Mouse (Mus musculus): ENCODE data around the gene Camta1.

Camta1 gene

DNA sequence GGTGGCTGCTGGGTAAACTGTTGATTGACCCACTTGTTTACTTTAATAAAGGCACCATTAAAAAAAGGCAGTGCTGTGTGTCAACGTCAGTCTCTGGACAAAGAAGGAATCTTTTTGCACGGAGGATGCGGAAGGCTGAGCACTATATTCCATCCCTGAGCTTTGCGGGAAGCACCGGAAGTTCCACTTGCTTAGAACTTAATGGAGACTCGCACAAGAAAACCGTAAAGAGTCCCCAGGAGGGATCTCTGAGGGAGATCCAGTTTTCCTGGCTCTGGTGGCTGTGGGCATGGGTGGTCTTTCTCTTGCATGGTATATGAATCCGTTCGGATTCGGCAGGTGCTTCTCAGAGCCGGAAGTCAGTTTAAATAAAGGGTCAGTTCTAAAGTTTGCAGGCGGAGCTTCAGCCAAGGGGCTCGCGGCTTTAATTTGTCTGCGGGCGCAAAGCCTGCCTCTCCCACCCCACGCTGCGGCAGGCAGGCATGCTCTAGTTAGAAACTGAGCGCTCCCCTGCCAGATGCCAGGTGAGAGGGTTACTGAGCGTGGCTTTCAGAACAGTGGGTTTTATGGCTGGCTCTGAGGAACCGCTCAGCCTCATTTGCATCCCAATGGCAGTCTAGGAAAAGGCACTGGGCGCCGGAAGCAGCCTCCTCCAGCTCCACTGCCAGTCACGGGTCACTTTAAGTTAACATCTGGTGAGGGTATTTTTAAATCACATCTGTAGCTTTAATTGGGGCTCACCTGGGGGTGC, 474.8 kb downstream of the Camta1 start:
- DNase-seq (ENCODE audit: low read depth, low spot score) = no peak

DNA sequence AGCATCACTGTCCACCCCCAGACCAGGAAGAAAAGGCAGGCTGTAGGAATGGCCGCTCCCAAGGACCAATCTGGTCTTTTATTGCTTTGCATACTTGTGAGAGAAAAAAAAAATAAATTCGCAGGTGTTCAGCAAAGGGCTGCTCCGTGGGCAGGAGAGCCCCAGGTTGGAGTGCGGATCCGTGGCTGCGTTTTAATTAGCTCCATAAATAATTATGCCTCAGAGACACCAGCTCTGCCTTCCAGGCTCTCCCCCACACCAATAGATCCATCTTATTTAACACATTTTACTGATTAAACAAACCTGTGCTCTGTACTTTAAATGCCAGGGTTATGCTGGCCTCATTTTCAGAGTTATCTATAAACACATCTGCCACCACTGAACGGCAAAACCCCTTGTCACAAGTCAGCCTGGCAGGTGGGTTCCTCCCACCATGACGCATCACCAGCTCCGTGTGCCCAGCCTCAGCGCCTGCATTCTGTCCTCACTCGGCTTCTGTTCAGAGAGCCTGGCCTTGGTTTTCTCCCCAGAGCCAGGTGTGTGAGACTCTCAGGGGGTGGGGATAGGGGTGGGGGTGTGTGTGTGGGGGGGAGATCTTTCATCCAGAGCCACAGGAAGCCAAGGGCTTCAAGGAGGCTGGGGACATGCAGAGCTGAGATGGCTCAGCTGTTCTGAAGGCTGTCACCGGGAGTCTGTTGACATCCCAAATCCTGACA, 475.5 kb downstream of the Camta1 start:
- no peak for DNase-seq (ENCODE audit: low read depth, low spot score)

DNA sequence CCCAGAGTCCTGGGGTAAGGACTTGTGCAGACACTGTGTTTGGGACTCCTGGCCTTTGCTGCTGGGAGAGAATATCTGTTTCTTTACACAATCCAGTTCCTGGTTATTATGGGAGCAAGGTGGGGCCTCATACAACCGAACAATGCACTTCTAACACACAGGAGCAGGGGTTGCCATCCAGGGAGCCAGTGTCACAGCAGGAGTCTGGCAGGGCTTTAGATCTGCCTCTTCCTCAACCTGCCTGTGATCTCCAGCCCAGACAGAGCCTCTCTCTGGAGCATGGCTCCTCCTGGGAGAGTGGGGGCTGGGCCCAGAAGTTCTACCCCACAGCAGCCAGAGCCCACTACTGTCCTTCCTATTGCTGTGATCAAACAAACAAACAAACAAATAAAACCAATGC, 483.9 kb downstream of the Camta1 start:
- DNase-seq (ENCODE audit: low read depth, low spot score) = no peak

DNA sequence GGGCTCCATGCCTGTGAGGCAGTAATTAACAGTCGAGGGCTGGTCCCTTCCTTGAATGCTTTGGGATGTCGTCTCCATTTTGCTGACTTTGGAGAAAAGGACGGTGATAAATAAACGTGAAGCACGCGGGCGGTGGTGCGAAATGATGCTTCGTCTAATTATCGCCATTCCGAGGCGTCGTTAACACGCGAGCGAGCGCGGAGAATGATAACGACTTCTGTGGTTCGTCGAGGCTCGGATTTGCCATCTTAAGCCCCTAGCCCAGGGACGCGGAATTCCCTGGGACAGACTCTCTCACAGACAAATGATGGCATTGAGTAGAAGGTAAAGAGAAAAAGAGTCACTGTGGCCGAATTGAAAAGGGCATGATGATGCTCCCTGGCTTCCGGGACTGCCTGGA, 485.4 kb downstream of the Camta1 start:
- DNase-seq (ENCODE audit: low read depth, low spot score) = no peak

DNA sequence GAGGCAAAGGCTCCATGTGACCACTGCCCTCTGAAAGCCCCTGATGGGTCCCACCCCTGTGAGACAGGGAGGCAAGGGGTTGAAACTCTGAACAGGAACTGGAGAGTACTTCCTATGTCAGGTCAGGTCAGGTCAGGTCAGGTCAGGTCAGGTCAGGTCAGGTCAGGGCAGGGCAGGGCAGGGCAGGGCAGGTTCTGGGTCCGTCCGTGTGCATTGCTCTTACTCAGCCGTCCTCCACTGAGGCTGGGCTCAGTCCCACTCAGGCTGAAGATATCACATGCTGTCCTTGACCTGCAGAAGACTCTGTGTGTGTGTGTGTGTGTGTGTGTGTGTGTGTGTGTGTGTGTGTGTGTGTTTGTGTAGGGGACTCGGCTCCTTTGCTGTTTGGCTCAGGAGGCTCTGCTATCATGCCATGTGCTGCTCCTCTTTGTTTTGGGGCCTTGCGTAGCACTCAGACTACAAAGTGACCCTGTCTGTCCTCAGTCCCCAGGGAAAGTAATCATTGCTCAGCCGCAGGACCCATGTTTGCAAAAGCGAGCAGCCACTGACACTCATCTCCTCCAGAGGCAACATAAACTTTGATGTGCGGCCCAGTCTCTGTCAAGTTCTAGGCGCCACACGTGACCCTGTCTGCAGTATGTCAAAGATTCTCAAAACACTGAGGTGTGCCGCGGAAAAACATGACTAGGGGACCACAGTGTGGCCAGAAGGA, 488.7 kb downstream of the Camta1 start:
- no peak for DNase-seq (ENCODE audit: low read depth, low spot score)

DNA sequence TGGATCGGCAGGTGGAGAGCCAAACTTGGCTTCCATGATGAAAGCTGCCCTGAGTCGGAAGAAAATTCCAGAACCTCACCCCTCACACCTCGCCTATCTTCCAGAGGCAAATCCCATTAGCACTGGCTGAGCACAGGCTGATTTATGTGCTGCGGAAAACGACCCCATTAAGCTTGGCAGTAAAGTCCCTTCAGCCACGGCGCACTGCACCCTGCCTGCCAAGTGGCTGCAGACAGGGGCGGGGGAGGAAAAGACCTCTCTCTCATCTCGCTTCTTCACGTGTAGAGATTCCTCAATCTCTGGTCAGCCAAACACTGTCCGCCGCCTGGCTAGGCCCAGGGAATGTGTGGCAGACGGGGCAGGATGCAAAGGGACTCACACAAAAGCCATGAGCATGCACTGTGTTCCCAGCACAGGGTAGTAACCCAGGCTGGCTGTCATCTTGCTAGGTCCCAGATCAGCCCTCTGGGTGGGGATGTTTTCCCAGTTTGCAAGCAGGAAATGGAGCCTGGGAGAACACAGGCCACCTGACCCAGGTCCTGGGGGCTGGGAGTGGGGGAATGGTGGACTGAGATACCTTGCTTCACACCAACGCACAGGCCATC, 494.6 kb downstream of the Camta1 start:
- no peak for DNase-seq (ENCODE audit: low read depth, low spot score)

DNA sequence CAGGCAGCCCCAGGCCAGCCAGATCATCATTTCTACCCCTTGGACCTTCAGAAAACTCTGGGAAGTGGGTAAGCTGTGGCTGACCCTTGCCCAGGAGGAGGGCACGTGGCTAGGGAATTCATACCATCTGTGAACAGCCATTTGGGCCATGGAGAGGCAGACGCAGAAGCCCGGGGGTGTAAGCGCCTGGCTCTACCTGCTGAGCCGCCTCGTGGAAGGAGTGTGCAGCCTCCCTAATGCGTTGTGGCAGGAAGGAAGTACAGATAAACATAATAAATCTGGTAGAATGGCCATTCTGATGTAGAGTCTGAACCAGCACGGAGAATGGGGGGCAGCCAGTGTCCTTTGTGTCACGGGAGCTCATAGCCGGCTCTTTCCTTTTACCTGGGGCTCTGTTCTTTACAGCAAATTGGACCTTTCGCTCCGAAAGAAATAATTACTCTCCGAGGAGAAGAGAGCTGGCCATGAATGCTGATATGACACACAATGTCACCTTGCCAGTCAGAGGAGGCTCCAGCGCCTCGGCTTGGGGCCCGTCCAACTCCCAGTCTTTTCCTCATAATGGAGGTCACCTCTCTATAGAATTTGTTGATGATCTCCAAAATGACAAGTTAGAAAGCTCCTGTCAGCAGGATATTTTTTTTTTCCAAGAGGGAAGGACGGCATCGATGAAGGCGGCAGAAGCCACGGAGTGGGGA, 500.6 kb downstream of the Camta1 start:
- no peak for DNase-seq (ENCODE audit: low read depth, low spot score)

DNA sequence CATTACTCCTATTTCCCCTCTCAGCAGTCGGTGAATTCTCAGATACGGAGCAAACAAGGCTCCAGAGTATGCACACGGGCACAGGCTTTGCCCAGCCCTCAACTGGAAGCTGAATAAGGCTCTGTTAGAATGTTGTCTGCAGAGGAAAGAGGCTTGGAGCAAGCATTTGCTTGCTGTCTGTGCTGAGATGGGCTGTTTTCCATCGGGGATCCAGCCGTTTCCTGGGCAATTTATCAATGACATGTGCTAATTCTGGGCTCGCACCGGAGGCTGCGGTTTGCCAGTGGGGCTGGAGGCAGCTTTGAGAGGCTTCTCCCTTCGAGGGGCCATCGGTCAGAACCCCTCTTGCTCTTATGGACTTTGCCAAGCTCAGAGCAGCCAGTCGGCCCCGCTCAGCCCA, 506.2 kb downstream of the Camta1 start:
- no peak for DNase-seq (ENCODE audit: low read depth, low spot score)

DNA sequence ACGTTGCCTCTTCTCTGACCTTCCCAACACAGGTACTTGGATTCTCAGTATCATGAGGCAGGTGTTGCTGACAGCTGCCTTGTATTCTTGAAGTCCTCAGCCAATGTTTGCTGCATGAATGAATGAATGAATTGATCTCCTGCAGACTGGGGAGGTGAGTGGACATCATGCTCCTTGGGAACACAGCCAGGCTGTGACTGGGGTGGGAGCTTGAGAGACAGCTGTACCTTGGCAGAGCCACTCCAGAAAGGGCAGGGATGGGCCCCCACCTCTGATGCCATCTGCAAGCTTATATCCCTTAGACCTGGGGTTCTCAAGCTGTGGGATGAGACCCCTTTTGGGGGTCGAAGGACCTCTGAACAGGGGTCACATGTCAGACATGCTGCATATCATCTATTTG, 508.9 kb downstream of the Camta1 start:
- no peak for DNase-seq (ENCODE audit: low read depth, low spot score)

DNA sequence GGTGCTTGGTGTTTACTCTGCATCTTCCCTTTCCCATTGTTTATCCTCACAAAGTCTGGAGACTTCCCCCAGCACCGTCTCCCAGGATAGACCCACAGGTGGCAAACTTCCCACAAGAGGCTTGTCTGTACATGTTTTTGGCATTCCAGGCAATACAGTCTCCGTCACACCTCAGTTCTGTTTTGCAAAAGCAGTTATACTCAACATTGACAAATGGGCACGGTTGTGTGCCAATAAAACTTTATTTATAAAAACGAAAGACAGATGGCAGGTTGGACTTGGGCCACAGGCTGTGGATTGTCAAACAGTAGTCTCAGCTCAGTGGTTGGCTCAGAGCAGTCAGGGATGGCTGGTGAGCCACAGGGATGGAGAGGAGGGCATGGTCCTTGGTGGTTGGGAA, 509.4 kb downstream of the Camta1 start:
- DNase-seq (ENCODE audit: low read depth, low spot score) = no peak

DNA sequence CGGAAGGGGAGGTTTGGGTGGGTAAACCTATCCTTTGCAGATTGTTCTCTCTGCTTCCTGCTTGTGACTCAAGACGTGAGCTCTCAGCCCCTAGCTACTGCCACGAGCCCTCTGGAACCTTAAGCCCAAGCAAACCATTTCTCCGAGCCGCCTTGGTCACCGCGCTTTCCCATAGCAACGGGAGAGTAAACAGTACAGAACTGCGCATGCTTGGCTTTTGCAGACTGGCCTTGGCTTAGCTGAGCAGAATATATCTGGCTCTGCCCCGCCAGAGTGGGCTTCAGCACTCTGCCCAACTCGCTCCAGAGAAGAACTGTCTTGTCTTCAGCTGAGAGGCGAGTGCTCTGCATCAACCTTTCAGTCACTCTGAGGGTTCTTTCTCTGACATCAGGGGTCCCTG, 509.9 kb downstream of the Camta1 start:
- no peak for DNase-seq (ENCODE audit: low read depth, low spot score)

DNA sequence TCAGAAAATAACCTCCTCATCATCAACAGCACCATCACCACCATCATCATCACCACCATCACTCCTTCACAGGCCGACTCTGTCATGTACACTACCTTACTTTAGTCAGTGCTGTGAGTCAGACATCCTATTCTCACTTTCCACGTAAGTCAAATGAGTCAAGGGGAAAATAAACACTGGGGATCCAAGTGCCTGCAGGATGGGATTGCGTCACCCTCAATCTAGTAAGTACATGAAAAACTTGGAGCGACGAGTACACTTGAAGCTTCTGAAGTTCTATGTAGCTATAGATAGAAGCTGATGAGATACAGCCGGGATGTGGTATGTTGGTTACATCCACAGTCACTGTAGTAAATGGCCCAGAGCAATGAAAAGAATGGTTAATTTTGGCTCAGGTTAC, 514.1 kb downstream of the Camta1 start:
- DNase-seq (ENCODE audit: low read depth, low spot score) = no peak

DNA sequence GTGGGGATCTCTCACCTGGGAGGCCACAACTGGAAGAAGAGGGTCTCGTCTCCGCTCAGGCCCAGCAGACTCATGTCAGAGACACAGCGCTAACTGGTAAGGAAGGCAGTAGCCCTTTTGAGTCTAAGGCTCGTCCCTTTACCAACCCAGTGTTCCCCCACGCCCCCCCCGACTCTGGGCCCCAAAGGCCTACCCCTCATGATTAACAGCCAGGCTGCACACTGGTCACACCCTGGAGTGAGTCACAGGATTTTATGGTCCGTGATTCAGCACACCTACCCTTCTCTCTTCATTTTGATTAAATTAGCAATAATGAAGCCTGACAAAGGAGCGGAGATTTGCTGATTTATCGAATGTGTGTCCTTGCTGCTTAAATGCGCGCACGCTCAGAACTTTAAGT, 515.0 kb downstream of the Camta1 start:
- DNase-seq (ENCODE audit: low read depth, low spot score) = no peak

DNA sequence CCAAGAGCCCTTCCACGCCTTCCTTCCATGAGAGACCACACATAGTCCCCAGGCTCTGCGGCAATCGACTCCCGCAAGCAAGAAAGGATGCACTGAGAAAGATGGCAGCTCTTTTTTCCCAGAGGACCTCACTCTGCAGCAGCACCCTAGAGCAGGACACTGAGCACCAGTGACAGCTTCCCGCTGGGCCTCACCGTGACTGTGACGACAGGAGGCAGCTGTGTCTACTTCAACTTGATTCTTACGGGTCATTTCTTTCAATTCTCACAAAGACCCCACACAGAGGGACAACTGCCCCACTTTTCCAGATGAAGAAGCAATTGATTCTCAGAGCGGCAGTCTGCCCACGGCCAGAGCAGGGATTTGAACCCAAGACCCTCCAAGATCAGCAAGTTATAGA, 516.9 kb downstream of the Camta1 start:
- DNase-seq (ENCODE audit: low read depth, low spot score) = no peak

DNA sequence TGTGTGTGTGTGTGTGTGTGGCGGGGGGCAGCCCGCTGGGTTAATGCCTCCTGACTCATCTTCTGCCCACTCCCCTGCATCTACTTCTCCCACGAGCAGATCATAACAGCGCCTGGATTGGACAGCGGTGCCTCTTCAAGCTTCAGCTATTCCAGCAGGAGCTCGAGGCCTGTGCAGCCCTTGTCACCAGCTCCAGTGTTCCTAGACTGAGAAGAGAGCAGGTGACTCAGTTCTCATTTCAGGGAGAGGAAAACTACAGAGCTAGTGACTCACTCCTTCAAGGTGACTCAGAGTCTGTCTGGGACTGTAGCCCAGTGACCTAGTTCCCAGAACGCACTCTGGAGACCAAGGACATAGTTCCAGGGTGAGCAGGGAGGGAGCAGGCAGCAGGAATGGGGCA, 522.3 kb downstream of the Camta1 start:
- no peak for DNase-seq (ENCODE audit: low read depth, low spot score)

DNA sequence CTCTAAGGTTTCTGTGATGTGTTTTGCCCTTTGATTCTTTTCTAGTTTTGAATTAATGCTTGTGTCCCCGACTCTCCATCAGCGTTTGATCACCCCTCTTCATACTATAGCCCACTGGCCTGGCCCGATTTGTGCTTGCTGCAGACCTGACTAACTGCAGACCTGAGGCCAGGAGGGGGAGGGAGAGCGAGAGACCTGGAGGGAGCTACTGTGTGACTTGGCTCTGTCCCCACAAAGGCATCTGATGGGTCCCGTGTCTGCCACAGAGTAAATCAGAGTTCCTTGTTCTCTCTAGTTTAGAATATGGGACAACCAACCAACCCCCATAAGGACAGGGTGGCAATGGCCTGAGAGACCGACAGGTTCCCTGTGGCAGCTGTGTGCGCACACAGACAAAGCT, 522.7 kb downstream of the Camta1 start:
- no peak for DNase-seq (ENCODE audit: low read depth, low spot score)

DNA sequence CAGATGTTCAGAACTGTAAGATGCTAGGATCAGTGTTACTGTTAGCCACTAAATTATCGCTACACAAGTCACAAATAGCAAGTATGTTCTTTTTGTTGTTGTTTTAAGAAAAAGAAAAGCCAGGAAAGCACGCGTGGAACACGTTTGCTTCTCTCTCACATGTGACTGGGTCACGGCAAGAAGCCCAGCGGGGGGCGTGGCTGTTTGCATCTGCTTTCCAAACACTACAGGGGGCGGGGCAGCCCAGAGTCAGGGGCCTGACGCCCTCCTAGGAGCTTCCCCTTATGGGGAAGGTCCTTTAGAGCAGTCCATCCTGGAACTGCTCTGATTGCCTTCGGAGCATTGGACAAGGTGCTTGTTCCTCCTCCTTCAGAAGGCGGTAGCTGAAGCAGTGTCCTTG, 524.1 kb downstream of the Camta1 start:
- no peak for DNase-seq (ENCODE audit: low read depth, low spot score)

DNA sequence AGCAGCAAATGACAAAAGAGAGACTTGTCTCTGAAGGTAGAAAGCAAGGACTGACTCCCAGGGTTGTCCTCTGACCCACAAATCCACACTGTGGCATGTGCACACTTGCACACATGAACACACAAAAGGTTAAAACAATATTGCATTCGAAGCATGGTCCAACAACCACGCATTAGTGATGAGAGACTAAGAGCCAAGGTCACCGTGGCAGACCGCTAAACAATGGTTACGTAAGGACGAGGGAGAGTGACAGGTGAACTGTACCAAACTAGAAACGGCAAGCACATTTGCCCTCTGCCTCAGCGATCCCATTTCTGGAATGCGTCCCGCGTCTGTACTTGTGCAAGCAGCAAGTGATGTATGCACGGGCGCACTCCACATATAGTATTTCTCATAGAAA, 525.3 kb downstream of the Camta1 start:
- no peak for DNase-seq (ENCODE audit: low read depth, low spot score)

DNA sequence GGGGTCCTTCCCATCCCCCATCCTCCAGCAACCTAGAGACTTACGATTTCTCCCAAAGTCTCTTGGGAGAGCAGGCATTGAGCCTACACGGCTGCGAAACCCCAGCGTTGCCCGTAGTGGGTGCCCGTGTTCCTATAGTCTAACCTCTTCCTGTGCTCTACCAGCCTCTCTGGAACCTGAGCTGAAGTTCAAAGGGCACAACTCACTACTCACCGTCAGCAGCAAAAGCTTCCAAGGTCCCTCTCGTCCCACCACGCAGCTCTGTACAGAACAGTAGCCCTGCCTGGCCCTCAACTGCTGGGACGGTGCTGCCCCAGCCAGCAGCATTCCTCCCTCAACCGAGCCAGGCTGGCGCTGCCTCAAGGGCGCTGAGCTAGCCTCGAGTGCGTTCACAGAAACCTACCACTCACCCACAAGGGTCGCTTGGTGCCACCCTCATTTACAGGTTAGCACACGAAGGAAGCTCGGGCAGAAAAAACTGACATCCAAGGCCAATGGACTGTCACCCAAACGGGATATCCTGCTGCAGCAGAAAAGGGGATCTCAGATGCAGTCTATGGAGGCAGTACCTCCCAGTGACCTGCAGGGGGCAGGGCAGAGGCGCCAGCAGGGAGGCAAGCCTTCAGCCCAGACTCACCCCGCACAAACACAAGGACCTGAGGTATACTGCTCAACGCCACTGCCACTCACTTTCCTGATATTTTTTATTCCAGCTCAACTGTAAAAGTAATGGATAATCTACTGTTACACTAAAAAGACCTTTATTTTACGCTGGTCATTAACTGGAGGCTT, 526.5 kb downstream of the Camta1 start:
- no peak for DNase-seq (ENCODE audit: low read depth, low spot score)

DNA sequence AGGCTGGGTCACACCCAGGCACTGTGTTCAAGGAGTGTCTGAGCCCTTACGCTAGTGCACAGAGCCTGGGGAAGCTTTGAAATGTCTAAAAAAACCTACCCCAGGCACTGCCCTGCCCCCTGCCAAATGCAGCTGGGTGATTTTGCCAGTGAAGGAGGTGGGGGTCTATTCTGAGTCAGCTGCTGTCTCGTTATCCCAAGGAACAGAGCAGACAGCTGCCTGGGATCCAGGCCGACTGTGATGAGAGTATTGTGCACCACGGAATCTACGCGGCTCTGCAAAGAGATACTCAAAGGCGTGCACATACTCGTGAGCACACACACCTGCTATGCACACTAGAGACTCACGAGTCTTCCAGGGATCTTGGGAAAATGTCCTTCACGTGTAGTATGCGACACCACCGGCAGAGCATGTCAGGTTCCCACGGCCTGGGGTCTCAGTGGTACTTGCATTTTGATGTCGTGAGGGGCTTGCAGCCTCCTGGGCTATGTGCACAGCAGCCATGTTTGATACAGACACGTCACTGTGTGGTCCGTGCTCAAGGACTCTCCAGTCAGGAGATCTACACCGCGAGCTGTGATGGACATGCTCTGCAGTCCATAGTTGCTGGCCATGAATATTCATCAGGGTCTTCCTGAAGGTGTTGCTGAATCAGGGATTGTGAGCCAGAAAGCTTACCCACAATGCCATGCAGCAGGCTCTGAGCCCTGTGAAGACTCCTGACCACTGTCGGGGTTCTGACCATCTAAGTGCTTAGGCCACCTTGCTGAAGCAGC, 529.4 kb downstream of the Camta1 start:
- no peak for DNase-seq (ENCODE audit: low read depth, low spot score)
